Mouse (Mus musculus) testis, adult 2 months (tissue): ENCODE measurements around the gene Hsh2d. TPM values are rescaled to one million over a fixed set of nuclear protein-coding genes. Genes with fewer than 3 reads are reported as not detected.

Experiments used
- H3K27ac ChIP-seq: fragments of 200-500 bp; 2 replicates; pipeline ENCODE4 v1.5.1; 2012; ENCODE audit warnings: low read depth, low read length; ENCODE audit not compliant: control insufficient read depth, insufficient read depth
- H3K27me3 ChIP-seq: fragments of 200-500 bp; 2 replicates; pipeline ENCODE4 v1.6.1; 2012; ENCODE audit warnings: mild to moderate bottlenecking, low read length, moderate library complexity; ENCODE audit not compliant: control insufficient read depth, insufficient read depth
- H3K36me3 ChIP-seq: fragments of 200-500 bp; 2 replicates; pipeline ENCODE4 v1.6.1; 2012; ENCODE audit warnings: mild to moderate bottlenecking, low read length; ENCODE audit not compliant: control insufficient read depth, insufficient read depth
- H3K4me1 ChIP-seq: fragments of 200-500 bp; 2 replicates; pipeline ENCODE4 v1.6.1; 2012; ENCODE audit warnings: low read length; ENCODE audit not compliant: control insufficient read depth, insufficient read depth
- H3K4me3 ChIP-seq: fragments of 200-500 bp; 2 replicates; pipeline ENCODE4 v1.5.1; 2012; ENCODE audit warnings: low read depth, mild to moderate bottlenecking, low read length, moderate library complexity, mixed read lengths; ENCODE audit not compliant: control insufficient read depth
- CTCF ChIP-seq: fragments of 200-500 bp; IDR thresholded peaks from 2 replicates; pipeline ENCODE4 v1.5.1; 2012; ENCODE audit warnings: low read depth, mild to moderate bottlenecking, inconsistent platforms, low read length, moderate library complexity; ENCODE audit not compliant: control insufficient read depth, insufficient read depth, insufficient replicate concordance
- POLR2A ChIP-seq: fragments of 200-500 bp; IDR thresholded peaks from 2 replicates; pipeline ENCODE4 v1.6.1; 2012; ENCODE audit warnings: low read depth, mild to moderate bottlenecking, inconsistent platforms, low read length, moderate library complexity; ENCODE audit not compliant: control insufficient read depth
- polyA plus RNA-seq: library from polyadenylated mRNA; depleted of rRNA; stranded (reverse); fragments of >200 nt; gene quantifications from 2 replicates; pipeline ENCODE4 v1.2.3, GENCODE M21; 2012

Hsh2d gene
- polyA plus RNA-seq, 1 experiment, result 0.31 TPM

DNA sequence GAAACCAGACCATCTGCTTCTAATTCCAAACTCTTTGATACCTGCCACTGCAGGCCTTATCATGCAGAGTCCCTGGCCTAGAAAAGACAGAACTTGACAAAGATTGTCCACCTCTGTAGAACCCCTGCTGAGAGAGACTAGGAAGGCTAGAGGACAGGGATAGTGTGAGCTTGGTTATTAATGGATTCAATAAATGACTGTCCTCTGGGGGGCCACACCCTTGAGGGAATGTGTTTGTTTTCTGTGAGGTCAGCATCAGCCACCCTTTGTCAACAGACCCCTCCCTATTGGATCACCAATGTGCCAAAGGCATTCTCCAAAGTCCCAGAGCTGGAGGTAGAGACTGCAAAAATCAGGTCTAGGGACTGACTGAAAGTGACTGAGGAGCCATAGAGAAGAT, 2.6 kb downstream of the Hsh2d start:
- no peak overlapping the region for H3K27ac ChIP-seq
- H3K4me1 ChIP-seq, result no peaks in the 10 kb centered on the region
- no peak overlapping the region for H3K4me3 ChIP-seq
- TF ChIP-seq POLR2A, result no peak
- no peaks in the 10 kb centered on the region for H3K36me3 ChIP-seq
- no peaks in the 10 kb centered on the region for H3K27me3 ChIP-seq

- TF ChIP-seq CTCF, result no peak
- no peak for TF ChIP-seq POLR2A
- Histone ChIP-seq H3K4me3 (no peak overlapping the region), H3K27ac (no peak overlapping the region), H3K4me1 (no peaks in the 10 kb centered on the region), H3K27me3 (no peaks in the 10 kb centered on the region), H3K36me3 (no peaks in the 10 kb centered on the region)
Observed at GRCm38 (mm10) chr8:72197997-72198396, 8.6 kb downstream of the Hsh2d start.

GRCm38 (mm10) chr8:72208582-72208981, 19.1 kb downstream of the Hsh2d start:
- Histone ChIP-seq H3K27ac (no peak overlapping the region), H3K27me3 (no peaks in the 10 kb centered on the region), H3K4me1 (no peaks in the 10 kb centered on the region; the same call in 1 of the 2 replicates), H3K4me3 (no peak overlapping the region), H3K36me3 (no peaks in the 10 kb centered on the region)
- no peak for TF ChIP-seq POLR2A
- TF ChIP-seq CTCF, result no peak

- Histone ChIP-seq H3K4me3 (no peak overlapping the region), H3K27me3 (no peaks in the 10 kb centered on the region), H3K36me3 (no peaks in the 10 kb centered on the region), H3K27ac (no peak overlapping the region), H3K4me1 (no peaks in the 10 kb centered on the region; the same call in 1 of the 2 replicates)
- TF ChIP-seq POLR2A, result no peak
- TF ChIP-seq CTCF, result no peak
Observed at GRCm38 (mm10) chr8:72210222-72210621, 20.8 kb downstream of the Hsh2d start.

GRCm38 (mm10) chr8:72210710-72211109, 21.3 kb downstream of the Hsh2d start:
- H3K36me3 ChIP-seq, result no peaks in the 10 kb centered on the region
- TF ChIP-seq CTCF (no peak), POLR2A (no peak)

GRCm38 (mm10) chr8:72211846-72212245, 22.4 kb downstream of the Hsh2d start:
- no peak overlapping the region for H3K4me3 ChIP-seq
- TF ChIP-seq CTCF, result no peak
- H3K27ac ChIP-seq, result no peak overlapping the region
- H3K4me1 ChIP-seq, result no peaks in the 10 kb centered on the region; the same call in 1 of the 2 replicates
- no peaks in the 10 kb centered on the region for H3K27me3 ChIP-seq
- no peaks in the 10 kb centered on the region for H3K36me3 ChIP-seq

More at GRCm38 (mm10) chr8:72210710-72211109, 21.3 kb downstream of the Hsh2d start:
- Histone ChIP-seq H3K27ac (no peak overlapping the region), H3K4me1 (no peaks in the 10 kb centered on the region; the same call in 1 of the 2 replicates), H3K27me3 (no peaks in the 10 kb centered on the region), H3K4me3 (no peak overlapping the region)

- no peak within 1 kb of the TSS for H3K27ac ChIP-seq
- TF ChIP-seq POLR2A (no peak), CTCF (no peak)
Observed at GRCm38 (mm10) chr8:72212751-72213150, 23.3 kb downstream of the Hsh2d start, which contains the start of gene Cib3. Gene Cib3, minus strand, starts transcription at chr8:72212837.

DNA sequence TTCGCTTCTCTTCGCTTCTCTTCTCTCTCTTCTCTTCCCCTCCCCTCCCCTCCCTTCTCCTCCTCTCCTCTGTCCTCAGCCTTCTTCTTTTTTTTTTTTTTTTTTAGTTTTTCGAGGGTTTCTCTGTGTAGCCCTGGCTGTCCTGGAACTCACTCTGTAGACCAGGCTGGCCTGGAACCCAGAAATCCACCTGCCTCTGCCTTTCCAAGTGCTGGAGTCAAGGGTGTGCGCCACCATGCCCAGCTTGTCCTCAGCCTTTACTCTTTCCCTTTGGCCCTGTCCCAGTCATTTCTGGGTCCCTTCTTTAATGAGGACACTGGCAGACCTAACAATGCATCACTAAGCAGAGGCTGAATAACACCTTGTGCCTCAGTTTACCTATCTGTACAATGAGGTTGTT, 24.1 kb downstream of the Hsh2d start, which contains the start of gene Gm11034:
Gm11034 (minus strand) TSS at position 101 of the 400 bp plus-strand sequence.
- Histone ChIP-seq H3K4me1 (no peaks in the 10 kb centered on the region; the same call in 1 of the 2 replicates), H3K27ac (no peak within 1 kb of the TSS), H3K36me3 (no peaks in the 10 kb centered on the region), H3K27me3 (no peaks in the 10 kb centered on the region), H3K4me3 (no peak within 1 kb of the TSS)
- TF ChIP-seq CTCF, result no peak
- TF ChIP-seq POLR2A, result no peak

More at GRCm38 (mm10) chr8:72212751-72213150, 23.3 kb downstream of the Hsh2d start, which contains the start of gene Cib3:
- no peak within 1 kb of the TSS for H3K4me3 ChIP-seq
- no peaks in the 10 kb centered on the region for H3K27me3 ChIP-seq
- H3K36me3 ChIP-seq, result no peaks in the 10 kb centered on the region
- no peaks in the 10 kb centered on the region for H3K4me1 ChIP-seq
